Mouse (Mus musculus): ENCODE results near the gene Bcl6.

Bcl6 gene

DNA sequence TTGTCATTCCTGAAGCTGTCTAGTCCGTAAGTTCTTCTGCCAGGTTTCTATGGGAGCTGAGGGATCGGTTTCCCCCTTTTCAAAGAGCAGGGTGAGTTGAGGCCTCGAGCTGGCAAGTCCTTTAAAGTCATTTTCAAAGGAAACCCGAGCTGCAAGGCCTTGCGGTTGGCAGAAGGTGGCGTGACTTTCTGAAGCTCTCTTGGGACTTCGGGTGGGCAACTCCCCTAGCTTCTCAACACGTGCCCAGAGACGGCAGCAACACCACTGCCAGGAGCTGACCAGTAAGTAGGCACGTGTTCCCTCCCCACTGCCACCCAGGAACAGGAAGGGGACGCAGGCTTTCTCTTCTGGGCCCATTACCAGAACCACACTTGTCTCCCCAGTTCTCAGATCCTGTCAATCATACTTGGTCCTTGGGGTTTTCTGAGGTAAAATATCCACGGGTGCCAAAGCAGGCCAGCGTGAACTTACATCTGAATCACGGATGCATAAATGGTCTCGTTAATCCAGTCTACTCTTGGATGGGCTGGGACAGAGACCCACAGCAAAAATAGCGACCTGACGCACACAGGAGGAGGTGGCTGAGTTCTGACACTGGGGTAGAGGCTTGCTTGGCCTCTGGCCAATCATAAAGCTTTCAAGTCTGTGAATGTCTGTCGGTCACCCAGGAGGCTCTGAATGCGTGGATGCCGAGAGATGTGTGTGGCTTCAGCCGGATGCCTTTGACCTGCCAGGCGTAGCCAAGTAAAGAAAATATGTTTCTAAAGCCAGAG lies 24.6 kb downstream of the Bcl6 start:
- Histone ChIP-seq H3K9me3 (ENCODE audit: low read length) (no peaks in the 10 kb centered on the region), H3K4me3 (replicated peaks; ENCODE audit: low read length) (no peak overlapping the region), H3K36me3 (ENCODE audit: insufficient read depth, low read length) (no peaks in the 10 kb centered on the region), H3K4me1 (replicated peaks; ENCODE audit: low read depth, low read length) (peaks cover 7% of the 10 kb centered on the region; the same call in 1 of the 2 replicates), H3K27me3 (ENCODE audit: insufficient read depth, low read length) (0 out of 2 replicates have a peak, but pooled peaks cover 3% of the 10 kb centered on the region)
- TF ChIP-seq POU5F1 (IDR thresholded peaks at IDR 0.05; ENCODE audit: borderline replicate concordance, low read length) = no peak
- no peak for TF ChIP-seq NANOG (IDR thresholded peaks at IDR 0.05; ENCODE audit: borderline replicate concordance, low read length)
- no peak for TF ChIP-seq CTCF (conservative IDR thresholded peaks at IDR 0.05; ENCODE audit: low read length)

DNA sequence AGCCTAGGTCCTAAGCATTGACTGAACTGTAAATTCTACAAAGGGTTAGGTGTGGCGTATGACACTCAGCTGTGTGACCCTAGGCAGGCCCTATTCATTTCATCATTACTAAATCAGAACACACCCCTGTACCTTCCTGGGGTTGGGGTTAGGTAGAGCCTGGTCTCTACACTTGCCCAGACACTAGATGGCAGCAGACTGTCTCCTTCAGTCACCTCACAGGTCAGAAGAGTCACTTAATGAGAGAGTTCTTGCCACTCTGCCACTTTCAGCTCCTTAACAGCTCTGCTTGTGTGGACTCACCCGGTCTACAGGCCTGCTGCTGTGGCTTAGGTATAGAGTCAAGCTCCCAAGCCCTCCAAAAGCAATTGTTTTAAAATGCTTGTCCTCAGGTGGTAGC lies 26.3 kb downstream of the Bcl6 start:
- Histone ChIP-seq H3K36me3 (ENCODE audit: insufficient read depth, low read length) (no peaks in the 10 kb centered on the region), H3K9me3 (ENCODE audit: low read length) (no peaks in the 10 kb centered on the region), H3K27me3 (ENCODE audit: insufficient read depth, low read length) (0 out of 2 replicates have a peak, but pooled peaks cover 3% of the 10 kb centered on the region), H3K4me3 (replicated peaks; ENCODE audit: low read length) (no peak overlapping the region), H3K4me1 (replicated peaks; ENCODE audit: low read depth, low read length) (no peaks in the 10 kb centered on the region)
- TF ChIP-seq CTCF (conservative IDR thresholded peaks at IDR 0.05; ENCODE audit: low read length) = peak; percentile 35
- no peak for TF ChIP-seq NANOG (IDR thresholded peaks at IDR 0.05; ENCODE audit: borderline replicate concordance, low read length)

DNA sequence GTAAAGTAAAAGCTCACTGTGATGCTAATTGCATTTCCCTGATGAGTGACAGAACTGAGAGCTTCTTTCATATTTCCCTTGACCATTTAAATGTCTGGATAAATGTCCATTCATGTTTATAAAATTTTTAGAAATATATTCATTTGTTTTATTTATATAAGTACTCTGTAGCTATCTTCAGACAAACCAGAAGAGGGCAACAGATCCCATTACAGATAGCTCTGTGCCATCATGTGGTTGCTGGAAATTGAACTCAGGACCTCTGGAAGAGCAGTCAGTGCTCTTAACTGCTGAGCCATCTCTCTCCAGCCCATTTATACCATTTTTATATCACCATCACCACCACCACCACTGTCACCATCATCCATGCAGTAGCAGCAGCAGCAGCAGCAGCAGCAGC lies 29.7 kb downstream of the Bcl6 start:
- H3K9me3 ChIP-seq (ENCODE audit: low read length) = no peaks in the 10 kb centered on the region
- TF ChIP-seq NANOG (IDR thresholded peaks at IDR 0.05; ENCODE audit: borderline replicate concordance, low read length) (no peak), POU5F1 (IDR thresholded peaks at IDR 0.05; ENCODE audit: borderline replicate concordance, low read length) (no peak), CTCF (conservative IDR thresholded peaks at IDR 0.05; ENCODE audit: low read length) (no peak)
- H3K4me3 ChIP-seq (replicated peaks; ENCODE audit: low read length) = no peak overlapping the region
- H3K4me1 ChIP-seq (replicated peaks; ENCODE audit: low read depth, low read length) = no peaks in the 10 kb centered on the region; the same call in 1 of the 2 replicates
- no peaks in the 10 kb centered on the region for H3K36me3 ChIP-seq (ENCODE audit: insufficient read depth, low read length)
- H3K27me3 ChIP-seq (ENCODE audit: insufficient read depth, low read length) = 0 out of 2 replicates have a peak, but pooled peaks cover 3% of the 10 kb centered on the region

DNA sequence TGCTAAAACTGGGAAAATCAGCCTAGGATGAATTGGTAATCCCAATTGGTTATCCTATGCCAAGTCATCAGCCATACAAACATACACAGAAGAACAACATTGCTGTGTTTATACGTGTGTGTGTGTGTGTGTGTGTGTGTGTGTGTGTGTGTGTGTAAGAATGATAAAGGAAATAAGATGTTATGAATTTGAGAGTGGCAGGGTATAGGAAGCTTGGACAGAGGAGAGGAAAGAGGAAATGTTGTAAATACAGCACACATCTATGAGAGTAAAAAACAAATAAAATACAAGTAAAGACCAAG lies 34.7 kb downstream of the Bcl6 start:
- Histone ChIP-seq H3K27me3 (ENCODE audit: insufficient read depth, low read length) (no peaks in the 10 kb centered on the region), H3K36me3 (ENCODE audit: insufficient read depth, low read length) (no peaks in the 10 kb centered on the region), H3K4me3 (replicated peaks; ENCODE audit: low read length) (no peak overlapping the region), H3K9me3 (ENCODE audit: low read length) (no peaks in the 10 kb centered on the region), H3K4me1 (replicated peaks; ENCODE audit: low read depth, low read length) (peaks cover 7% of the 10 kb centered on the region)
- TF ChIP-seq CTCF (conservative IDR thresholded peaks at IDR 0.05; ENCODE audit: low read length) (no peak), NANOG (IDR thresholded peaks at IDR 0.05; ENCODE audit: borderline replicate concordance, low read length) (no peak), POU5F1 (IDR thresholded peaks at IDR 0.05; ENCODE audit: borderline replicate concordance, low read length) (no peak)

DNA sequence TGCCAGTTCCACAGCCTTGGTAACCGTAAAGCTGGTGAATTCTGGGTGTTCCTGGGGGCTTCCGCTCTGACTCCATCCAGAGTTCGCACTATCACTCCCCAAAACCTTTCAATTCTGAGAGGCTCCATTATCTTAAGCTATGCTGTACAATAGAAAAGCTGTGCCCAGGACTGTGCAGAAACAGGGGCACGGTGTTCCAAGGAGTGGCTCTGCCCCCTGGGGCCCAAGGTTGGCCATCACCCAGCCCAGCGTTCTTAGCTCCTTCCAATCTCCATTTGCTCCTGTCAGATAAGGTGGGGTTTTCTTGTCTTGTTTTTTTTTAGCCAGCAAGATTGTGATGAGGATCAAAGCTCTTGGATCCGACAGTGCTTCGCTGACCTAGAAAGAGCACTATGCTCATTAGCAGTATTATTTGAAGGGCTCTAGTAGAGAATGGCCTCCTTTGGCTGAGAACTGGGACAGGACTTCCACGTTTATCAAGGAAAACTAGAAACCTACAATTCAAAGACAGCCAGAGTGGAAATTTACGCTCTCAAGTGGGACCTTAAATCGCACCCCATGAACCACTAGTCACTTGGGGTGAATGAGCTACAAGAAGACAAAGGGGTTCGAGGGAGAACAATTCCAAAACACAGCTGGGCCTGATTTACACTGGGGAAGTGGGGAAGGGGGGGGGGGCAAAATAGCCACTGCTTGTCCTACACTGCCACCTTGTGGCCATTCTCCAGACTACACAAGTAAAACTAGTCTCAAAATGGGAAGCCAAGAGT lies 35.3 kb downstream of the Bcl6 start:
- Histone ChIP-seq H3K4me3 (replicated peaks; ENCODE audit: low read length) (no peak overlapping the region), H3K9me3 (ENCODE audit: low read length) (no peaks in the 10 kb centered on the region), H3K27me3 (ENCODE audit: insufficient read depth, low read length) (no peaks in the 10 kb centered on the region), H3K4me1 (replicated peaks; ENCODE audit: low read depth, low read length) (peaks cover 7% of the 10 kb centered on the region), H3K36me3 (ENCODE audit: insufficient read depth, low read length) (no peaks in the 10 kb centered on the region)
- TF ChIP-seq NANOG (IDR thresholded peaks at IDR 0.05; ENCODE audit: borderline replicate concordance, low read length) (no peak), CTCF (conservative IDR thresholded peaks at IDR 0.05; ENCODE audit: low read length) (peak; percentile 45)

GRCm38 (mm10) chr16:23952101-23952727 lies 36.4 kb downstream of the Bcl6 start:
- Histone ChIP-seq H3K4me3 (replicated peaks; ENCODE audit: low read length) (no peak overlapping the region), H3K27me3 (ENCODE audit: insufficient read depth, low read length) (no peaks in the 10 kb centered on the region), H3K9me3 (ENCODE audit: low read length) (no peaks in the 10 kb centered on the region), H3K4me1 (replicated peaks; ENCODE audit: low read depth, low read length) (peaks cover 7% of the 10 kb centered on the region), H3K36me3 (ENCODE audit: insufficient read depth, low read length) (no peaks in the 10 kb centered on the region)
- TF ChIP-seq CTCF (conservative IDR thresholded peaks at IDR 0.05; ENCODE audit: low read length) (no peak), NANOG (IDR thresholded peaks at IDR 0.05; ENCODE audit: borderline replicate concordance, low read length) (no peak), POU5F1 (IDR thresholded peaks at IDR 0.05; ENCODE audit: borderline replicate concordance, low read length) (no peak)

DNA sequence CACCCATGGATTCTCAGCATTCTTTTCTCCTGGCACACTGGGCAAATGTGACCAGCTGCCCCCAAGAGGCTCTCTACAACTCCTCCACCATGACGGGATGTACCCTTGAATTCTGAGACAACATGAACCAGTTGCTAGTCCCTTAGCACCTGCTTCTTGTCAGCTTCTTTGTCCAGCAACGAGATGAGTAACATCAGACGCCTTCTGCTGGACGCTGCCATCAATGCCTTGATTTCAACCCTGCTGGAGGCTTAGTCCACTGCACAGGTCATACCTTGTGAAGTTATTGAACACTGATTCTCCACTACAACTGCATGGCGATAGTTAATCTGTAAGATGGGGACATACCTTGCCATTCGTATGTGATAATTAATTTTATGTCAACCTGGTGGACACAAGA lies 41.0 kb downstream of the Bcl6 start:
- Histone ChIP-seq H3K9me3 (ENCODE audit: low read length) (peaks cover 9% of the 10 kb centered on the region), H3K4me3 (replicated peaks; ENCODE audit: low read length) (no peak overlapping the region), H3K4me1 (replicated peaks; ENCODE audit: low read depth, low read length) (no peaks in the 10 kb centered on the region), H3K36me3 (ENCODE audit: insufficient read depth, low read length) (no peaks in the 10 kb centered on the region), H3K27me3 (ENCODE audit: insufficient read depth, low read length) (no peaks in the 10 kb centered on the region)
- no peak for TF ChIP-seq CTCF (conservative IDR thresholded peaks at IDR 0.05; ENCODE audit: low read length)
- no peak for TF ChIP-seq NANOG (IDR thresholded peaks at IDR 0.05; ENCODE audit: borderline replicate concordance, low read length)
- no peak for TF ChIP-seq POU5F1 (IDR thresholded peaks at IDR 0.05; ENCODE audit: borderline replicate concordance, low read length)

DNA sequence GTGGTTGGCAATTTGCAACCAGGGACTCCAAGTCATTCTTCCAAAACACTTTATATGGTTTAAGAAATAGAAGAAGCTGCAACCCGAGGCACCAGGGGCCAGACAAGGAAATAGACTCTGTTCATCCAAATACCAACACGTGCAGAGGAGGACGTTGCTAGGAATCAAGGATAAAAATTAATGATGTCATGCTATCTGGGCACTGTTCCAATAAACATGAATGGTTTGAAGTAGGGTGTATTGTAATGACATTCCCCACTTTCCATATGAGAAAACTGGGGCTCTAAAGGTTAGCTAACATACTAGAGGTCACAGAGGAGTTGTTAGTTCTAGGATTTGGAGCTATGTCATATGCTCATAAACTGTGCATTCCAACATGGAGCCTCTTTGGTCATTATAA lies 43.9 kb downstream of the Bcl6 start:
- Histone ChIP-seq H3K27me3 (ENCODE audit: insufficient read depth, low read length) (no peaks in the 10 kb centered on the region), H3K4me3 (replicated peaks; ENCODE audit: low read length) (no peak overlapping the region), H3K9me3 (ENCODE audit: low read length) (peaks cover 9% of the 10 kb centered on the region), H3K4me1 (replicated peaks; ENCODE audit: low read depth, low read length) (no peaks in the 10 kb centered on the region), H3K36me3 (ENCODE audit: insufficient read depth, low read length) (no peaks in the 10 kb centered on the region)
- TF ChIP-seq POU5F1 (IDR thresholded peaks at IDR 0.05; ENCODE audit: borderline replicate concordance, low read length) = no peak
- no peak for TF ChIP-seq NANOG (IDR thresholded peaks at IDR 0.05; ENCODE audit: borderline replicate concordance, low read length)
- no peak for TF ChIP-seq CTCF (conservative IDR thresholded peaks at IDR 0.05; ENCODE audit: low read length)
